Mouse (Mus musculus): Measurements from ENCODE around the gene Dph2.

Dph2 gene

DNA sequence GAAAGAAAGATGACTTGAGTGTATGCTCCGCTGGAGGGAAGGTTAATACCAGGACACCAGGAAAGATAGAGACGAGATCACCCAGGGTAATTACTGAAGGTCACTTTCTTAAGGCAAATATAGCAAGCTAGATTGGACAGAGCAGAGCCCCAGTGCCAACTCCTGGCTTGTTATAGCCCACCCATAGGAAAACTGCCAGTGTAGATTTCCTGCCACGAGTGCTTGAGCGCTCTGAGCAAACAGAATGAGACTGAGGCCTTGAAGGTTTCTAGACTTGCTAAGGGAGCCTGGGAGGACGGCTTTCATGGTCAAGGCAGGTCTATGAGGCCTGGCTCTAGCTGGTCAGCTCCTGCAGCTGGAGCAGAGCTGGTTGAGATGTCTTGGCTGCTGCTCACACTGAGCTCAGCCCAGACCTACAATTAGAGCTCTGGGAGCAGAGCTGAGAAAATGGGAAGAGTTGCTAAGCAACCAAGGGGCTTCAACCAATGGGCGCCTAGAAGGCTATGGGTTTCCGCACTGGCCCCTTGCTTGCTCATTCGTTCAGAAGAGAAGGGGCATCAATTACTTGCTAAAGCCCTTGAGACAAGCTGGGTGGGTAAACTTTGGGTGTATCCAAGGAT is 17.1 kb upstream of the Dph2 start:
- DNase-seq, result no peak

DNA sequence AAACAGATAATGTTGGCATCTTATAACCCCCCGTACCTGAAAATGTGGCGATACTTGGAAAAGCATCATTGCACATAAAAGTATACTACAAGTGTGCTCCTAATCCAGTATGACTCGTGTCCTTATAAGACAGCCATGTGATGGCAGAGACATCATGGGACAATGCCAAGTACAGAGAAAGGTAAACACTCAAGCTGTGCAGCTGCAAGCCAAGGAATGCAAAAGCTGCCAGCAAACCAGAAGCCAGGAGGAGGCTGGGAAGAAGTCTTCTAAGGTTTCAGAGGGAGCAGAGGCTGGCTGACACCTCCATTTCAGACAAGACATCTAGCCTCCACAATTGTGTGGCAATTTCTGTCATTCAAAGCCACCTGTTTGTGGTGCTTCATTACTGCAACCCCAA is 14.4 kb upstream of the Dph2 start:
- no peak for DNase-seq

DNA sequence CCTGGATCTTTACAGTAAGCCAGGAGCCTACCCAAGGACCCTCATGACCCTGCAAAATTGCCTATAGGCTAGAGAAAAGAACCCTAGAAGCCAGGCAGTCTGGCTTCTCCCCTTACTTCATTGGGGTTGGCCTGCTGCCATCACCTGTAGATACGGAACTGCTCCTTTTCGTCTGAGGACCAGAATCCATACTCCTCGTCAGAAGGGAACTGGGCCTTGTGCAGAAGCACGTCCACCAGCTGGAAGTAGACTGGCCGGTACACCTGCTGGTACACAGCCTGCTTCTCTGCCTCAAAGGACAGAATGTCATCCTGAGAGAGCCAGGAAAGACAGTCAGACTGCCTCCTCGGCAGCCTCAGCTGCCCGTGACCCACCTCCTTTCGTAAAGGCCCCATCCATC is 12.9 kb upstream of the Dph2 start:
- DNase-seq, result no peak

DNA sequence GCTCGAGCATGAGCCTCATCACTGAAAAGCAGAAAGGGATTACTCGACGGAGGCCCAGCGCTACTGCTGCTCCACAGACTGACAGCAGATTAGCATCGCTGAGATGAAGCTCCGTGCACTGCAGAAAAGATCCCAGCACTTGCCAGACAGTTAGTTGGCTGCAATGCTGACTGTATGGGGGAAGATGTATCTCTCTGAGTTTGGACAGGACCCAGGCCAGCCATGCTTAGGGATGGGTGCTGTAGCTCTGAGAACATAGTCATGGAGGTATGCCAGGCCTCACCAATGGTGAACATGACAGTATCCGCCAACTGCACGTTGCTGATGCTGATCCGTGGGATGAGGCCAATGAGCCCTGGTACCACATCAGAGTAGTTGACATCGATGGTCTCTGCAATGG is 12.3 kb upstream of the Dph2 start:
- DNase-seq, result no peak

DNA sequence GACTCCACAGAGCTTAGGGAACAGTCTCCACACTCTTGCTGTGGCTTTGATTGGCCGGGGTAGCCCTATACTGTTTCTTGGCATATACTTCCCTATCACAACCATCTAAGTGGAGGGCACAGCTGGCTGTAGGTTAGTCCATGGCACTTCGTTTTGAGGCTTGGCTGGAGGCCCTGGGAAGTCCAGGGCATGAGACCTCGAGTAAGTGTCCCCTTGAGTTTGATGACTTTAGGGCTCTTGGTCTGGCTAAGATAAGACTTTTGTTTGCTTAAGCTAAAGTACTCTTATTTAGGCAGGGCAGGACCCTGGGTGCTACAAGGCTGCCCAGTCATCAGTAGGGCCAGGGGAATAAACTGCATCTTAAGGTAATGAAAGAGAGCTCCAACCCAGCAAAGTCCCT is 6.3 kb upstream of the Dph2 start:
- DNase-seq, result no peak

DNA sequence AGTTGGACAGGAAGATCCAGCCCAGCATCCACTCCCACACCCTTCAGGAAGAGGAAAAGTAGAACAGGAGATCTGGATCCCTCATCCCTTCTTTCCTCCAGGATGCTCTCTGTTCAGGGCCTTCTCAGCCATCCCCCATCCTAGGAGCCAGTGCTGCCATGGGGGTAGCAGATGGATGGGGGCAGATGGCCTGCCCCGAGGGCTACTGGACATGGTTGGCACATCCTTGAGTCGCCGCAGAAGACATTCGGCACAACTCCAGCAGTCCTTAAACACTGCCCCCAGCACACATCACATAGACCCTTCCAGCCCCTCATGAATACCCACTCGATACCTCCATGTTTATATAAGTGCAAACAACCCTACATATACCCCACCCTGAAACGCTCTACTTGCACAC is 4.2 kb upstream of the Dph2 start:
- DNase-seq, result no peak

DNA sequence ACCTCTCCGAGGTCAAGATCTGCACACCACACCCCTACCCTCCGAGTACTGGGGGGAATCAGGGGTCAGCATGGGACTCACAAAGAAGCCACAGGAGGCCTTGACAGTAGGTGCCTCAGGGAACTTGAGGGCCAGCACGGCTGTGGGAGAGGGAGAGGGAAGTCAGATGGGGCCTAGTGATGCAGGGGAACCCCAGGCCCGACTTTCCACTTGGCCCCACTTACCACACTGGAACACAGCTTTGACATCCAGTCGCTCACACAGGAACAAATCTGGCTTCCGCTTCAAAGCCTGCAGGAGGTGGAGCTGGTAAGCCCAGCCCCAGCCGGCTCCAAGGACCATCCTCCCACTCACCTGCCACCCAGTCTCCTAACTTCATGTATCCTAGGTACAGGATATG is 3.5 kb upstream of the Dph2 start:
- no peak for DNase-seq

DNA sequence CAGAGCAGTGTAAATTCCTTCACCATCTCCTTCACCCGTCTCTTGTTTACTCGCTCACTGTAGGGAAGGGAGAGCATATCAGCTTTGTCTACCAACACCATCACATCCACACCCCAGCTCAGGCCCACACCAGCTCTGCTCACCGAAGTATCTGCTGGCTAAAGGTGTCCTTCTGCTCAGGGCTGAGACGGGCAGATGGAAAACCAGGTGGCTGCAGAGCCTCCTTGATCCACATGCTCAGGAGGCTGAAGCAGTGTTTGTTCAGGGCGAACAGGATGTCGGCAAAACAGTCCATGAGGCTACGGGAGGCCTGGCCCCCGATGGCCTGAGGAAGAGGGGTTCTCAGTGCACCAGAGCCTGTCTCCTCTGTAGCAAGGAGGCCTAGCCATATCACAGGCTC is 2.8 kb upstream of the Dph2 start:
- DNase-seq, result no peak

DNA sequence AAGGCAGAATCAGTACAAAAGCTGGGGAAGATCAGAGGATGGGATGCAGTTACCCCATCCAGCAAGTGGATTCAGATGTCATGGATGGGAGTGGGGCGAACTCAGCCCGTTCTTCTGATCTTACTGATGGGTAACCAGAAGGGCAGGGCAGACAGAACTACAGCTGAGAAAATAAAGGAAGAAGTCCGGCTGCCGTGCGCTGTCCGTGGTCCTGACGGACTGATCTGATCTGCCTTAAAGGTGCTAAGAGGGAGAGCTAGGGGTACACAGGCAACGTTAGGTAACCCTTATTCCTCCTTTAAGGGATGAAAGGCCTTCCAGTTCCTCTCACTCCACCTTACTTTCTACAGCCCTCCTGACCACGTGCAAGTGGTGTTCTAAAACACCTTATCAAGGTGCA is 1.5 kb upstream of the Dph2 start:
- DNase-seq, result peak; percentile 76 to 83

DNA sequence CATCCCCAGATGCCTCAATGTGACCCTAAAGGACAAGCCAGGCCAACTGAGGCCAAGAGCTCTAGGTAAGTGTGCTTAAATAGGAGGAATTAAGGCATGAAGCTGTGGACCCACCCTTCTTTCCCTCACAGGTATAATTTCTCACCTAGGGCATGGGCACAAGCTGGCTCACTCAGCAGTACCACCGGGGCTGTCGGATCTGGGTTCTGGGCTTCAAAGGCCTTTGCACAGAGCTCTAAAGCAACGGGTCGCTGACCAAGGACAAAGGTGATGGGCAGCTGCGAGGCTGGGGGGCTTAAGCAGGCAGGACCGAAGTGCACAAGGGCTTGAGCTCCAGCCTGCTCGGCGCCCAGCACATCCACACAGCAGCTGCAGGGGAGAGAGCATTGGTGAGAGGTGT is 1.1 kb downstream of the Dph2 start:
- no peak for DNase-seq

DNA sequence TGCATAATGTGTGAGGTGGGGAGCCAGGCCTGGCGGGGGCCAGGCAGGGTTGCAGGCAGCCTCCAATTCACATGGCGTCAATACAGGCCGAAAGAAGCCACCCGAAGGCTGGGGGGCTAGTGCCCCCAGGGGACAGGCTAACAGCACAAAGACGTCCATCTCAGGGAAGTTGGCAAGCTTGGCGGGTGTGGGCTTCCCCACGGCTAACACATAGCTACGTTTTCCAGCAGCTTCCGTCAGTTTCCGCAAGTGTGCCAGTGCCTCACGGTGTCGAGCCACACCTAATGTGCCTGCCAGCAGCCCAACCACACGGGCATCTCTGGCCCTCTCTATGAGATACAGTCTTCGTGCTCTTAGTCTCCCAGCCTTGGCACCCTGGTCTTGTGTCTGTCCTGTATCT is 1.8 kb downstream of the Dph2 start:
- DNase-seq, result no peak

DNA sequence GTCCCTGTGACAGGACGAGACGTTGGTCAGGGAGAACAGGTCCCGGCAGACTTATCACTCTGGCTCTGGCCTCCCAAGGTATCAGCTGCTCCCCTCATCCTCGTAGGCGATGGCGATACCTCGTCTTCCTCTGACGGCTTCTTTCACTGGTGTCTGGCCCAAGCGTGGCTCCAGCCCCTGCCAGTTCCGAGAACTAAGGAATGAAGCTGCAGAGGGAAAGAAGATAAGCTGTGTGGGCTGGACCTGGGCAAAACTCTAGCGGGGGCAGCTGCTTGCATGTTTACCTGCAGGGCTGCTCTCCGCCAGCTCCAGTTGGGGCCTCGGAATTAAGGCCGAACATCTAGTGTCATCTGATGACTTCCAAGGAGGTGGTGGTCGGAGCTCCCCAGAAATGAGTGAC is 2.4 kb downstream of the Dph2 start:
- no peak for DNase-seq

DNA sequence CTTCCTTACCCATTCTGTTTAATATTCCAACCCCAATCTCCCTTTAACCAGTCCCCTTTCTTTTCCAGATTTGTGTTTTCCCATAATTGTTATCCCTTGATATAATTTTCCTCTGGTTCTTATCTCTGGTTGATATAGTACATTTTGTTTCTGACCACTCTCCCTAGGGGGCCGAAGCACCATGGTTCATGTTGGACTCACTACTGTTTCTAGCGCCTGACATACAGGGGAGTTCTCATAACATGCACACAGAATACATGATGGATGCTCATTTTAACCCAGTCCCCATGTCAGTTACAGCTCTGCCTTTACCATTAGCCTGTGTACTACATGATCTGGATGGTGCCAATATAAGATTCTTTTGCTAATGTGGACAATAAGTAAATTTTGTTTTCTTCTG is 3.9 kb downstream of the Dph2 start:
- no peak for DNase-seq

DNA sequence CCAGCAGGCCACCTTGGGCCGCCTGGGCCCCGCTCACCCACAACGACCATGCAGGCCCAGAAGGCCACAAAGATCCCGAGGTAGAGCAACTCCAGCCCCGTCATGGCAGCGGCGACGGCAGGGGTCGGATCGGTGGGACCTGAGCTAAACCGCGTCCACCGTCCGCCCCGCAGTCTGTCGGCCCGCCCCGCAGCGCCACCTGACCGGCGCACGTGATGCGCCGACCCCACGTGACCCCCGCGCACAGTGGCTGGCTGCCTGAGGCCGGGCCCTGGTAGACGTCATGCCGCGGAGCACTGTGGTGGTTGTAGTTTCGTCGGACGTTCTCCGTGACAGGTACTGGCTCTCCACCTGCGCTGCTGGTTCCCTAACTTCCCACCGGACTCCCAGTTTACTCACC is 4.7 kb downstream of the Dph2 start, which contains the start of gene Atp6v0b:
Gene Atp6v0b (minus strand): TSS at position 201 of the 400 bp plus-strand sequence.
- DNase-seq, result peak; percentile 96 to 98

DNA sequence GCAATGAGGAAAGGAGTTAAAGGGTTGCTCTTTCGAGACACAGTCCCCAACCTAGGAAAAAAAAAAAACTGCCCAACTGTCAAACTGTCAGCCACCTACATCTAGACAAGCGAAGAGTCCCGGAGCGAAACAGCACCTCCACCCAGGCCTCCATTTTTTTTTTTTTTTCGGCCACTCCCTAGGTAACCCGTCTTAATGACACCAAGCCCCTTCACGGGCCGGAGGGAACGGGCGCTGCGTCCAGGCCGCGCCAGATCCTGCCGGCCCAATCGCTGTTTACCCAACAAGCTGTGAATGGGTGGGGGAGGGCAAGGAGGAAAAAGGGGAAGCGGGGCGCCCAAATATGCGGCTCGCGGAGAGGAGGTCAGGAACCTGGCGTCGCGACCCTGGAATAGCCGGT is 5.2 kb downstream of the Dph2 start:
- DNase-seq, result peak; percentile 33 to 64

DNA sequence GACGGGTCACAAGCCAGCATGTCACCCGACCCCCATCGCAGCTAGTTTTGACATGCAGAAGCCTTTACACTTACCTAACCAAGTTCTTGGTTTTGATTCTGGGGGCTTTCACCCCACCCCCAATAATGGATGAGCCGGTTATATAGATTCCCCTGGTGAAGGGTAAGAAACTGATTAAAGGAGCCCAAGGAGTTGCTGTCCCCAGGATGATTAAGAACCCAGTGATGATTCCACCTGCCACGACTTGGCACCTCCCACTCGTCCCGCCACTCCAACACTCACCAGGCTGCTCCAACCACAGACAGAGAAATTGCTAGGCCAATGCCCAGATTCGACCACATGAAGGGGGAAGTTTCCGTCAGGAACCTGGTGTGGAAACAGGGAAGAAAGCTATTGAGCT is 5.8 kb downstream of the Dph2 start:
- no peak for DNase-seq

DNA sequence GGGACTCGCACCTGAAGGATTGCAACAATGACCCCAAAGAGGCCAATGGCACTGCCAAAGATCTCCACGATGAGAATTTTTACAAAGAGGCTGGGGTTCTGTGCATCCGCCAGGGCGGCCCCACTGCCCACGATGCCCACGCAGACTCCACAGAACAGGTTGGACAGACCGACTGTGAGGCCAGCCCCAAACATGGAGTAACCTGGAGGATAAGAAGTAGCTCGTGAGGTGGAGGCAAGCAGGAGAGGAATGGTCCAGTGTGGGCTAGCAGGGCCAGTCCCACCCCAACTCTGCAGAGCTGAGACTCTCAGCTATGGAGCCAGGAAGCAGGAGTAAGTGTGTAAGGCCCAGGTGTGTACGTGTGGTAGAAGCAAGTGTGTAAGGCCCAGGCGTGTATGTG is 6.7 kb downstream of the Dph2 start:
- DNase-seq, result no peak

DNA sequence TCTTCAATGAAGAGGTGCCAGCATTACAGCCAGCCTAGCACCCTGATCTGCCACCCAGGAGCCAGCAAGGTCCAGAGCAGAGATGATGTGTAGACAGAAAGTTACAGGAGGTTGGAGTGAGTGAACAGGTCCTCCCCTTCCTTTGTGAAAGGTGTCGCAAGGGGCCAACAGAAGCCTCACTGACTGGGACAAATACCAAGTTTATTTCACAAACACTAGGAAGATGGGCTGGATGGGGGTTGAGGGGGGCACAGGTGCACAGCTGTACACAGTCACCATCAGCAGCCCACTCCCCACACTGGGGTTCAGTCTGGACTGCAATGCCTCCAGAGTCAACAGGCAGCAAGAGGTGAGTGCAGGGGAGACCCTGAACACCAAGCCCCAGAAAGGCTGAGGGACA is 7.7 kb downstream of the Dph2 start:
- no peak for DNase-seq

DNA sequence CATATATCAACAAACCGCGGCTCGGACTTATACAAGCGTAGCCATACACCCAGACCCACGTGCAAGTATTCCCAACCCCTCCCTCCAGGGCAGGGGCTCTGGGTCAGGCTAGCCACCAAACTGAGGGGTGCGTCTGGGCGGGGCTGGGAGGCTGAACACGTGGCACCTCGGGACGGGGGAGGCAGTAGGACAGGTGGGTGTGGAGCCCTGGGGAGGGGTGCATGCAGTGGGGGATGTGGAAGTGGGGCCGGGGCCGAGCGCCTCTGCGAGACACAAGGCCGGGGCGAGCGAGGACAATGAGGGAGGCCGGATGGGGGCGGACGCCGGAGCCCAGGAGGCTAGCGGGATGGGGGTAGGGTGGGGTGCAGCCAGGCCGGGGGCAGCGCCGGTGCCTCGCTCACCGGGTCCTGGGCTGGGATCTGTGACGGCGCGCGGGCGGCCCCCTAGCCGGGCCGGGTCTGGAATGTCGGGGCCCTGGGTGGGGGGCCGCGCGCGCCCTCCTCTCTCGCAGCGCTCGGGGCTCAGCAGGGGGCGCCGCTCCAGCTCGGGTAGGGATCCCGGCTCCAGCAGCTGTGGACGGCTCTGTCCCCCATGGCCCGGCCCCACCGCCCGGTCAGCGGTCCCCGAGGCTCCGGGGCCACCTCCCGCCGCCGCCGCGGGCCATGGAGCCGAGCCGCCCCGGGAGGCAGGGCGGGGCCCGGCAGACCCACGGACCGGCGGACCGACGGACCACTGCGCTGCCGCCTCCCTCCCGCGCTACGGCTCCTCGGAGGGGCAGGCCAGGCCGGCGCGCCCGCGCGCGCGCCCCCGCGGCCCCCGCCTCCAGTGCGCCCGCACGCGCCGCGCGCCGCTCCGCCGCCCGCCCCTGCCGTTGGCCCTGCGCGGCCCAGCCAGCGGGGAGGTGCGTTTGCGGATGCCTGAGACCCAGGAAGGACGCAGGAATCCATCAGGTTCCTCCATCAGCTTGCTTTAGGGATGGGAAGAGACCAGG is 8.8 kb downstream of the Dph2 start, which contains the start of gene B4galt2:
Gene B4galt2 (minus strand): TSS at position 787 of the 991 bp plus-strand sequence.
- peak; percentile 16 to 68 for DNase-seq

DNA sequence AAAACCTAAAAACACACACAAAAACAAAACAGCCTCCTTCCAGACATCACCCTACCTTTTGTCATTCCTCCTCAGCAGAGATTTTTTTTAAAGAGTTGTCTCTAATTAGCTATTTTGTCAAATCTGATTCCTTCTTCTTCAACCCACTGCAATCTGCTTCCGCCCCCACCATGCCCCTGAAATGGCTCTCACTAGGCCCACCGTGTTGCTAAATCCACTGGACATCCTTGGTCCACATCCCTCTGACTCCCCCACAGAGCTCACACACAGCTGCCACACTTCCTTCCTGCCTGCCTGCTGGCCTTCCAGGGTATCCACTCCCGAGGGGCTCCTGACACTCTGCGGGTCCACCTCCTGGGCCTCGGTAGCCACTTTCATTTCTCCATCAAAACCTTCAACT is 13.1 kb downstream of the Dph2 start:
- no peak for DNase-seq

DNA sequence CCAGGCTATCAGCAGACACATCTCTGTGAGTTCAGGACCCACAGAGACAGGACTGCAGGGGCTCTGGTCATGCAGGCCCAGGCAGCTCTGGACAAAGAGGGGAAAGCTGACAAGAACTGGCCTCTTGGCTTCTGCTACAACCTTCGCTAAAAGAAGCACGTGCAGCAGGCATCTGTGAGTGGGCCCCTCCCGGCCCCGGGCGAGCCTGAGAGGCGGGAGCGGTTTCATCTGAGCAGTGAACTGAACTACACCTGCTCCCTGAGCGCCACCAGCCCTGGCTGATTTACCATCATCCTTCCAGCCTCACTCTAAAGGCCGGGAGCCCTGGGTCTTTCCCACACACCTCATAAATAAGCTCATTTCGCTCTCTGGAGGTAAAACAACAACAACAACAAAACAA is 13.5 kb downstream of the Dph2 start:
- no peak for DNase-seq

DNA sequence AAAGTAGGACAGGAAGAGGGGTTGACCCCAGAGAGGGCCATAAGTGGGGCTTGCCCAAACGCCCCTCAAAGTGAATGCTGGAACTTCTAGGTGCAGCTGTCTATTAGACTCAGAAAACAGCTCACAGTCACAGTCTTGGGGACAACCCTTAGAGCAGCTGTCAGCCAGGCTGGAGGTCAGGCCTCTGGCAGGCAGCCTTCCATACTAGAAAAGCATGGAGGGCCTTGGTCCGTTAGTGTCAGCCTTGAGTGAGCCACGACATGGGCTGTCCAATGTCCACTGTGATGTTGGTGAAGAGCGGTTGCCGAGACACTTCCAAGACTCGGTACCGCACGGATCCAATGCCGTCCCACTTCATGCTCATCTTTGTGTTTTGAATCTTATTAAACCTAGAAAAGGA is 18.2 kb downstream of the Dph2 start:
- no peak for DNase-seq

DNA sequence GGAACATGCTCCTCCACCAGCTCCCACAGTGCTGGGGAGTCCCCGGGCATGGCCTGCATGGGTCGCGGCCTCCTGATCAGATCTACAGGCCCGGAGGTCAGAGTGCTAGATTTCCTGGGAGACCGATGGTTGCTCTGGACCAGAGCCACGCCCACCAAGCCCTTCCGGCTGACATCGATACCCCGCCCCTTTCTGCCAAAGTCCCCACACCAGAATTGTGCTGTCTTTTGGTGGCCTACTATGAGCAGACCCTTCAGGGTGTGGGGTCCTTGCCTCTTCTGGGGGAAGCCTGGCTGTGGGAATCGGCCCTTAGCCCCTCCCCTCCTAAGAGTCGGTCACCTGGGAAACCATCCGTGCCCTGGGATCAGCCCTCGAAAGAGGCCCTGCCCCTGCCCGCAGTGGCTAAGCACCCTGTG is 19.4 kb downstream of the Dph2 start, which contains the start of gene Ccdc24:
Gene Ccdc24 (minus strand): TSS at position 87 of the 416 bp plus-strand sequence.
- peak; percentile 59 to 66 for DNase-seq

DNA sequence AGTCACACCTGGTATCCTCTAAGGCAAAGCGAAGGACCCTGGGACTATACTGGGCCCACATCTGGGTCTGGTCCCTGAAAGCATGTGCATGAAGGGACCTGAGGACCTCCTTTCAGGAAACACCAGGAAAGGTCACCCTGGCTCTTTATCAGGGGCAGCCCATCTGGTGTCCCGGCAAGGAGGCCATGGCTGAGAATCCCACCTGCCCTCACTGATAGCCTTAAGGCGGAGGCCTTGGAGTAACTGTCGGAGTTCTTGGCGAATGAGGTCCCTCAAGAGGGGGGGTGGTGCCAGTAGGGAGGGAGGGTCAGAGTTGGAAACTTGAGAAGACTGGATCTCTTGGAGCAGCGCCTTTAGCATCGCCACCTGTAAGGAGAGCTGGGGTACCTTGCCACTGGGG is 20.0 kb downstream of the Dph2 start:
- no peak for DNase-seq
